Mouse (Mus musculus): Measurements from ENCODE around the gene Sf3b6.

DNA sequence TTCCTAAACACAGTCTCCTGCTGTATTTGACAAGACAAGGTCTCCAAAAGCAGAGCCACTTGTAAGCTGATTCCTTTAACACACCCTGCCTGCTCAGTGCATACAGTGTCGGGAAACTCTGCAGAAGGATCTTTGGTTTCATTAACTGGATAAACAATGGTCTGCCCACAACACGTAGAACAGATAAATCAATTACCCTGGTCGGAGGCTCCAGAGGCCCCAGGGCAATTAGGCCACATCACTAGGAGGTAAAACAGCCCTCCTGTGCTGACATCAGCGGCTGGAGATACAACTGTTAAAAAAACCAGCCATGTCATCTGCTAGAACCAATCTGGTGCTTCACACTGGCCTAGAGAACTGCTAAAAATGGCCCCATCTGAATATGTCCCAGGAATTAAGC lies 19.6 kb downstream of the Sf3b6 start:
- no peak for TF ChIP-seq CTCF (IDR thresholded peaks at IDR 0.05; ENCODE audit: insufficient read depth, low read depth, low read length)
- no peak for TF ChIP-seq POLR2A (IDR thresholded peaks at IDR 0.05; ENCODE audit: insufficient read depth, low read depth, low read length)
